Mouse (Mus musculus) adrenal gland, postnatal 36 days (tissue): ENCODE data around the gene Msl2. TPM values are rescaled to one million over a fixed set of nuclear protein-coding genes. Genes with fewer than 3 reads are reported as not detected.

ENCODE experiments used
- DNase-seq, 2 experiments: peaks; one replicate each; pipeline ENCODE4 v3.0.0; 2021; ENCODE audit warnings: mixed read lengths in 1 of 2
- total RNA-seq, 2 experiments: library from RNA; stranded (reverse); gene quantifications; 2 replicates each; pipeline ENCODE4 v1.2.3; 2021

Msl2 gene
- total RNA-seq, 2 experiments from 2014 or later, result 50.5 to 56.6 TPM

GRCm38 (mm10) chr9:101074332-101075021, 576 bp downstream of the Msl2 start:
- peak; percentile 92 to 94 for DNase-seq

DNA sequence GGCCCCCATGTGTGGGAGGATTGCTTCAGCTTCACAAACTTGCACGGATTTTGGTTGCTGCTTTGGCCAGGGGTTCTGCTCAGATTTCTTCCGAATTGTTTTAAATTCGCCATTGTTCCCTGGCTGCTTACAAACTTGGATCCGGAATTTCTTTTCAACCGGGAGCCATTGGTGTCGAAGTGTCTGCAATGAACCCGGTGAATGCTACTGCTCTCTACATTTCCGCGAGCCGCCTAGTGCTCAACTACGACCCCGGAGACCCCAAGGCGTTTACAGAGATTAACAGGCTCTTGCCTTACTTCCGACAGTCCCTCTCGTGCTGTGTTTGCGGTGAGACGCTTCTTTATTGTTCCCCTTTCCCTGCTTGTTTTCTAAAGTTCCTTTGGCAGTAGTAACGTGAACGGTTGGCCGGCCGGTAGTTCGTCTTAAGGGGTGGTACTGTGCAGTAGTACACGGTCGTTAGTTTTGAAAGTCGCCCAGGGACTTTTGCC, 1.2 kb downstream of the Msl2 start:
- DNase-seq, result peak; percentile 32 to 34

DNA sequence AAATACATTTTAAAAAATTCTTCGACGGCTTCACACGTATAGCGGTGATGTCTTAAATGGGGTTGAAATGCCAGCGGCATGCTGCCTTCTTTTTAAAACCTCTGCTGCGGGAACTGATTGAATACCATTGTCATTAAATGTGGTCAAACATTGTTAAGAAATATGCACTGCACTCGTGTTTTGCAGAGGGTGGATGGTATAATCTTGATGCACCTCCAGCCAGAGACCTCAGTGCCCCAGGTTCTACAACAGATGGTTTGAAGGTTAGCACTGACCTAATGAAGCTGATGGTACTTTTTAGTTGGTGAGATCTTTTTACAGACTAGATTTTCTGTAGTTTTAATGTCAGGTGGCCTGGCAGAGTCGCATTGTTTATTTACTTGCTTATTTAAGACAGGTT, 1.8 kb downstream of the Msl2 start:
- no peak for DNase-seq

DNA sequence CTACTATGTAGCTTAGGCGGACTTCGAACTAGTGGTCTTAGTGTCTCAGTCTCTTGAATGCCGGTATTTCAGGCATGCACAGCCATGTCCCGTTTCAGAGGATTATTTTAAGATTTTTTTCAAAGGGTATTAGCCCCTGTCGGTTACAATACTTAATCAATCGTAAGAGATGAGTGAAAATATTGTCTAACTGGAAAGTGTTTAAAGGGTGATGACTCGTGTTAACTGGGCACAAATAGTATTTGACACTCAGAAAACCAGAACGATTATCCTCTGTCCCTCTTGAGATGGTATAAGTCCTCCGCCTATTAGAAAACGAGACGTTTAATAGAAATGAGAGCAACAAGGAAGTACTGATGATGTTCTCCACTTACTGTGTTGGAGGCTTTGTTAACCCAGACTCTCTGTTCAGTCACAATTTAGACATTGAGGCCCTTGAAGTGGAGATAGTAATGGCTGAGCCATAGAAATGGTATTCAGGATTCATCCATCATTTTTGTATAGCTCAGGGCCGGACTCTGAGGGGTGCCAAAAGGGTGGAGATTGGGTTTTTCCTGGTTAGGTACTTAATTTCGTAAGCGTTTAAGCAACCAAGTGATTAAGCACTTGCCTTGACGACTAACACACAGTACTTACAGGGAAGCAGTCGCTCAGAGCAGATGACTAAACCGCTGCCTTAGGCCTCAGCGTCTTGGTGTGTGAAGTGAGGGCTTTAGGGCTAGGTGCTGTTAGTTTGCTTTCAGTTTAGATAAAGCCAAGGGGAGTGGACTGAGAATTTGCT, 2.4 kb downstream of the Msl2 start:
- DNase-seq, result peak; percentile 63 to 73

DNA sequence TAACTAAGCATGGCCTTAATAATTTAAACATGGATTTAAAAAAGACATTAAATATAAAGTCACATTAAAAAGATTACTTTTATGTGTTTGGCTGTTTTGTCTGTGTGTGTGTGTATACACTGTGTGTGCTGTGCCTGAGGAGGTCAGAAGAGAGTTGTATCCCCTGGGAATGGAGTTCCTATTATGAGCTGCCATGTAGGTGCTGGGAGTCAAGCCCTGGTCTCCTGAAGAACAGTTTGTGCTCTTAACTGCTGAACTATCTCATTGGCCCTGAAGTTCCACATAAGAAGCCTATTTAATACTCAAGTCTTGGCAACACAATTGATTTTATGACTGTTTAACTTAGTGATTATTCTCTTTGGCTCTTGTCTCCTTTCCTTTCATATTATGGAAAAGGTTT, 3.6 kb downstream of the Msl2 start:
- no peak for DNase-seq

DNA sequence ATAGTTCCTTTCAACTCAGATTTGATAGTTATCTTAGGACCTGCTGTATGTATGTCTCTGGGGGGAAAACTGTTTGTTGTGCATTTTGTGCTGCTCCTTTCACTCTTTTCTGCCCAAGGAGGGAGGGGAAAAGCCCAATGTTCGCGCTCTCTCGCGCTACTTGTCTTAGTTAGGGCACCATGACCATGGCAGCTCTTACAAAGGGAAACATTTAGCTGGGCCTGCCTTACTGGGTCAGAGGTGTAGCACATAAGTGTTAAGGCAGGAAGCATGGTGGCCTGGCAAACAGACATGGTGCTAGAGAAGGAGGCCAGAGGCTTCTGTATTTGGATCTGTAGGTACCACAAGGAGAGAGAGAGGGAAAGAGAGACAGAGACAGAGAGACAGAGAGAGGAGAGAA, 4.7 kb downstream of the Msl2 start:
- no peak for DNase-seq

- no peak for DNase-seq
Observed at GRCm38 (mm10) chr9:101080046-101080685, 6.3 kb downstream of the Msl2 start.

- no peak for DNase-seq
Observed at GRCm38 (mm10) chr9:101083728-101084127, 9.8 kb downstream of the Msl2 start.

GRCm38 (mm10) chr9:101095425-101095824, 21.5 kb downstream of the Msl2 start:
- no peak for DNase-seq

DNA sequence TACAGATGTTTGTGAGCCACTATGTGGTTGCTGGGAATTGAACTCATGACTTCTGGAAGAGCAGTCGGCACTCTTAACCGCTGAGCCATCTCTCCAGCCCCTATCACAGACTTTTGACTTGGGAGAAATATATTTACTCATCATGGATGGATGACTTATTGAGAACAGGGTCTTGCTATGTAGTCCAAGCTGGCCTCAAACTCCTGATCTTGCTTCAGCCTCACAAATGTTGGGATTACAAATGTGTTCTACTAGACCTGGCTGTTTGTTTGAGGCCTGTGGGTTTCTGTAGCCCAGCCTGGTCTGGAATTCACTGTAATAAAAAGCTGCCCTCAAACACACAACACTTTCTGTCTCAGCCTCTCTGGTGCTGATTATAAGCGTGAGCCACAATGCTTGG, 22.6 kb downstream of the Msl2 start:
- DNase-seq, result no peak

DNA sequence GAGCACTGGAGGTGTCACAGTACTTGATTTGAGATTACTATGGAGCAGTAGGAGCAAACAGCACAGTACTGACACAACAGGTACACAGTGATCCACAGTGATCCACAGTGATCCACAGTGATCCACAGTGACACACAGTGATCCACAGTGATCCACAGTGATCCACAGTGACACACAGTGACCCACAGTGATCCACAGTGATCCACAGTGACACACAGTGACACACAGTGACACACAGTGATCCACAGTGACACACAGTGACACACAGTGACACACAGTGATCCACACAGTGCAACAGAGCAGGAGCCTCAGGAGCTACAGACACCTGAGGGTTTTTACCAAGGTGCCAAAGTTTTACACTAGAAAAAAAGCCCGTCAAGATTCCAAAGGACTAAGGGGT, 23.6 kb downstream of the Msl2 start:
- DNase-seq, result no peak

DNA sequence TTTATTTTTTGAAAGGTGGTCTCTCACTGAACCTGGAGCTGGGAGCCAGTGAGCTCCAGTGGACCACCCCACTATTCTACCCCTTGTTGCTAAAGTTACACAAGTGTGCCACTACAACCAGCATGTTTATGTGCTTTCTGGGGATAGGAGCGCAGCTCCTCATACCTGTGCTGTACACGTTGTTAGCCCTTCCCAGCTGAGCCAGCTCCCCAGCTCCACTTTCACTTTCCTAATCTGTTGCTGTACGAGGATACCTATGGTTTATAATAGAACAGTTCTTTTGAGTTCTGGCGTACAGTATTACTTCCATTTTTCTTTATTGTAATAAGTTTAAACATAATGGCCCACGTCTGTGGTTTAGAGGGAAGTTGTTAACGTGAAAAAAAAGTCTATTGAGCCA, 25.5 kb downstream of the Msl2 start:
- DNase-seq, result no peak

- no peak for DNase-seq
Observed at GRCm38 (mm10) chr9:101100163-101100562, 26.3 kb downstream of the Msl2 start.

- DNase-seq, result no peak
Observed at GRCm38 (mm10) chr9:101101547-101101946, 27.6 kb downstream of the Msl2 start.

DNA sequence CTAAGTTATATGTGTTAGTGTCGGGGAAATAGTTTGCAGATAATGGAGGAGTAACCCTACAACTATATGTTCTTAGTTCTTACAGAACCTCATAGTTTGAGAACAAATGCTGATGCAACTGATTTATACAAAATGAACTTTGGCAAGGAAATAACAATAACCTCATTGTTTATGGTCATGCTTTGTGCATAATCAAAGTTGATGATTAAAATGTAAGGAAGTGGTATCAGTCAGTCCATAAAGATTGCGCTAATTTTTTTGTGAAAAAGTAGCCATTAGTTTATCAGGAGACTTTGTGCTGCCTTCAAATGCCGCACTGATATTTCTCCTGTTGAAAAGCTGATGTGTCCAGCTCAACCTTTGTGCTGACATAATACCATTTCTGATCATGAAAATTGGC, 28.4 kb downstream of the Msl2 start:
- no peak for DNase-seq

DNA sequence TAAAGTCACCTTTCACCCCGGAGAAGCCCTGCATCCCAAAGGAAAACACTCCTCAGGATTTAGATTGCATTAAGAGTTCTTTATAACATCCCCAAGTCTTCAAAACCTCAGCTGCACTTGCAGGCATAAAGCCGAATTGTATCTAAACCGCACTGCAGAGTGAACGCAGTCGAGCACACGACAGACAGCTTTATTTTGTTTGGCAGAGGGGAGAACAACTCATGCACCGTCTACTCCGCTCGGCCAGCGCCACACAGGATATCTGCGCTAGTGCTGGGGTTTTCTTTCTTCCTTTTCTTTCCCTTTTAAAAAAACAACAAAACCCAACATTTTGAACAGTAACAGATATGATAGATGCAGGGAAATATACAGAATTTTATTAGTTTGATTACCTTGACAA, 31.0 kb downstream of the Msl2 start:
- no peak for DNase-seq

- no peak for DNase-seq
Observed at GRCm38 (mm10) chr9:101105735-101106134, 31.8 kb downstream of the Msl2 start.

DNA sequence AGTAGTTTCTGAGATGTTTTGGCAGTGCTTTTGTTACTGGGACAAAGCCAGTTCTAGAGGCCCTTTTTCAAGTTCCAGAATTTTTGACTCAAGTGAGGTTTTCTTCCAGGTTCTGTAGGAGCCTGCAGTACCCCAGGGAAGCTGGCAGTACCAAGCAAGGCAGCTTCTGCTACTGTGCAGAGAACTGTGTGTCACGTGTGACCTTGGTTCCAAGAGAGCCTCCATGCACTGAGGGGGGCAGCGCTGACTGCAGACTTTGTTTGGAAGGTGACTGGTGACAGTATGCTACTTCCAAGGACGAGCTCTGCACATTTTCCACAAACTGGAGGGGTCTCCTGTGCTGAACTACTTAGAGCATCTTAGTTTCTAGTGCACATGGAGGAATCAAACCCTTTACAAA, 33.5 kb downstream of the Msl2 start:
- DNase-seq, result peak; percentile 56 to 70

DNA sequence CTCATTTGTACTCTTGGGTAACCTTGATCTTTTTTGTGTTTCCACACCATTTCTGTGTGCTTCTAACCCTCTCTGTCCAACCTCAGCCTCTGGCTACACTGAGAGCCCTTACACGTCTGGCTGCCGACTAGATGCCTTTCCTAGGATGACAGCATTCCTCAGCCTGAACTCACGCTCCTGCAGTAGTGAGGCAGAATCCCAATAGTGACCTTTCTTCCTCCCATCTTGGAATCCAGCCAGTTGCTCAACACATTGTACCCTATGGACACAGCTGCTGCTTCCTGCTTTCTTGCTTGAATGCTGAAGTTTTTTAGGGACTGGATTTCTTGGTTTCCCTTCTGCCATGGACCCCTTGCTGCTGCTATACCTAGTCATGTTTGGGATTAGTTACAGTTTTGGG, 36.1 kb downstream of the Msl2 start:
- peak; percentile 22 to 45 for DNase-seq

DNA sequence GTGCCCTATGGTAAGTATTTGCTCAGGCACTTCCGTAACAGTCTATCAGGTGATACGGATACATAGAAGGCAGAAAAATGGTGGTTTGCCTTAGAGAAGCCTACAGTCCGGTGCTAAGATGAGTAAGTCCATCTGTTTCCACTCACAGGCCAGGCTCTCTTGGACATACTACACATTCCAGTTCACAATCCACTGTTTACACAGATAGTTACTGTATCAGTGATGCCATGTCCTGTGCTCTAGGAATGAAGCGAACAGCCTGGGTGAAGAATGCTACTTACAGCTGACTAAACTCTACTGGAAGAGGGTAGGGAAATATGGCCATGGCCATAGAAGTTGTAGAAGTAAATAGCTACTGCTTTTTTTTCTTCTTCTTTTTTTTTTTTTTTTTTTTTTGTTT, 39.4 kb downstream of the Msl2 start:
- DNase-seq, result no peak

DNA sequence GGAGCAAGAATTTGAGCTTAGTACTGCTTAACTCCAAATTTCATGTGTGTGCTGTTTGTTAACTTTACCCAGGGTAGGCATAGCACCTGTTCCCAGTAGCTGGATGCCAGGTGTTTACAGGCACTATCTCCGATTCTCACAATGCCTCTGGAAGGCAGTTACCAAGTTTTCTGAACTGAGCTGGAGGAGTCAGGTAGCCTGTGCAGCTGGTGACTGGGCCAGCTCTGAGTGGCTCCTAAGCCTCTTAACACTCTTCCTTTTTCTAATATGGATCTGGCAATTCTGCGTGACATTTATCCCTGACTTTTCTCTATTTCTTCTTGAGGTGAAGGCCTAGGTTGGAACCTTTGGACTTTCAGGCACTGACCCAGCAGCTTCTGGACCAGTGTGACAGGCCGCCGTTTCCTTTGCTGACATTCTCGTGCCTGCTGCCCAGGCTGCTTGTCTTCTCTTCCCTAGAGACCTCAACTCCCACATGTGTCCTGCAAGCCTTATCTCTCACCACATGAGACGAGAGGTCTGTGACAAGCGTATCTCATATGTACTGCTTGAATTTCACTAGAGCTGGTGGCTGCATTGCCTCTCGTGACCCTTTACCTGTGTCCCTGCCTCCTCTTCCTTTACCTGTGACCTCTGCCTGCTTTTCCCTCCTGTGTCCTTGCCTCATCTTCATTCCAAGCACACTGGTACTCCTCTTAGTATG, 40.4 kb downstream of the Msl2 start:
- DNase-seq, result no peak

GRCm38 (mm10) chr9:101143635-101144034, 69.7 kb downstream of the Msl2 start:
- DNase-seq, result no peak

DNA sequence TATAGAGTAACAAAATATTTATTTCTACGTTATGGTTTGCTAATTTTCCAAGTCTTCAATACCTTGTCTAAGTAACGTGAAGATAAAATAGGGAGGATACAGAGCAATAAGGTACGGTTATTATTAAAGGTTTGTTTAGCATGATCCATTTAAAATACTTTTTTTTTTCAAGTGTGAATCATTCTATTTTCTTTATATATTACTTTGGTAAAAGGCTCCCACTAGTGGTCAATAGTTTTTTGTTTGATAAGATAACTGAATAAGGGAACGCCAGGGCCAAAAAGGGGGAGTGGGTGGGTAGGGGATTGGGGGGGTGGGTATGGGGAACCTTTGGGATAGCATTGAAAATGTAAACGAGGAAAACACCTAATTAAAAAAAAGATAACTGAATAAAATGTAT, 79.0 kb downstream of the Msl2 start:
- DNase-seq, result no peak
